17 mouse cellular contexts compared by ENCODE assay signal in genomic region chr9:110358341-110358740, GRCm38 (mm10).
"Had no signal": no experiment of that assay in that cellular context is flagged by ENCODE, and none has a peak within 500 bp of the region (broad histone marks: within the 10 kb centered on the region; RNA-seq: fewer than 3 reads in every experiment).

No protein-coding gene starts in this region.

- H3K4me3 ChIP-seq: limb, embryonic 12.5 days; megakaryocyte, embryonic 14.5 days; neural tube, embryonic 13.5 days; stomach, embryonic 15.5 days had no signal

- H3K9ac ChIP-seq: limb, embryonic 12.5 days; neural tube, embryonic 13.5 days; stomach, embryonic 15.5 days had no signal

- H3K27me3 ChIP-seq: limb, embryonic 12.5 days; megakaryocyte, embryonic 14.5 days; neural tube, embryonic 13.5 days; stomach, embryonic 15.5 days had no signal

- H3K36me3 ChIP-seq: stomach, embryonic 15.5 days had no signal

- DNase-seq: kidney, adult 8-10 months; kidney, postnatal 36 days; layer of hippocampus, adult 9-11 months; layer of hippocampus, postnatal 36 days; lung, adult 18-20 months; lung, postnatal 4 days; right cerebral cortex, postnatal 14 days; thymus, postnatal 36 days had no signal

- H3K9me3 ChIP-seq: limb, embryonic 12.5 days; megakaryocyte, embryonic 14.5 days; neural tube, embryonic 13.5 days; stomach, embryonic 15.5 days had no signal

- H3K27ac ChIP-seq: kidney, postnatal 0 days; limb, embryonic 12.5 days; neural tube, embryonic 13.5 days; stomach, embryonic 15.5 days had no signal

- ATAC-seq: inflammation-experienced regulatory T-cells, adult 6 months; intestine, postnatal 0 days; midbrain, embryonic 16.5 days had no signal

- H3K4me1 ChIP-seq: limb, embryonic 12.5 days; neural tube, embryonic 13.5 days; stomach, embryonic 15.5 days had no signal

- H3K4me2 ChIP-seq: limb, embryonic 12.5 days; midbrain, embryonic 11.5 days; neural tube, embryonic 13.5 days; stomach, embryonic 15.5 days had no signal
